Mouse (Mus musculus): ENCODE data around the gene Serpina12.

DNA sequence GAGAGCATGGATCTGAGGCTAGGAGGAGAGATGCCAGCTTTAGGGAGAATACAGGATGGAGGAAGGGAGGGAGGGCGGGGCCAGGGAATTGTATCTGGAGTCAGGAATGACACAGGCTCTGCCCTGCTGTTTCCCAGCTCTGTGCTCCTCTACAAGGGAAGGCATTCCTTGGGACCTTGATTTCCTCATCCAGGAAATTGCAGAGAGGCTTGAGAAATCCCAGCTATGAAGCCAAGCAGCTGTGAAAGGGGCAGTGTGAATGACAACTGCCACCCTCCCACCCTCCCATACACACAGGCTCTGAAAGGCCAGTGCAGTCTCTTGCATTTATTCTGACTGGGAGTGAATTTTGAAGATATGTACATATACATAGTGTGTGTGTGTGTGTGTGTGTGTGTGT lies 9.8 kb upstream of the Serpina12 start:
- no peak for TF ChIP-seq CTCF (IDR thresholded peaks at IDR 0.05; ENCODE audit: low read depth)
- TF ChIP-seq EP300 (IDR thresholded peaks at IDR 0.05; ENCODE audit: low read depth): no peak
